Comparison of ENCODE assay signal across 24 mouse cellular contexts in genomic region chr5:121808202-121808601, GRCm38 (mm10).
"Had no signal": no experiment of that assay in that cellular context is flagged by ENCODE, and none has a peak within 500 bp of the region (broad histone marks: within the 10 kb centered on the region; RNA-seq: fewer than 3 reads in every experiment).

No protein-coding gene starts in this region.

- H3K9me3 ChIP-seq: hindbrain, embryonic 10.5 days; hindbrain, embryonic 12.5 days; intestine, embryonic 15.5 days; limb, embryonic 10.5 days; limb, embryonic 12.5 days; liver, embryonic 13.5 days; liver, embryonic 15.5 days had no signal

- ATAC-seq: hindbrain, embryonic 16.5 days; inflammation-experienced regulatory T-cells, adult 6 months; intestine, embryonic 15.5 days; intestine, postnatal 0 days had no signal

- H3K27ac ChIP-seq: heart, adult 2 months; hindbrain, embryonic 10.5 days; hindbrain, embryonic 12.5 days; hindbrain, embryonic 14.5 days; intestine, embryonic 15.5 days; limb, embryonic 10.5 days; liver, embryonic 13.5 days; liver, embryonic 15.5 days had no signal

- DNase-seq: gastrocnemius, postnatal 10 days; gastrocnemius, postnatal 25 days; heart, adult 2 months; heart, postnatal 10 days; heart, postnatal 4 days; kidney, adult 18-20 months; kidney, adult 8-10 months; kidney, postnatal 10 days; kidney, postnatal 25 days; kidney, postnatal 4 days; liver; liver, embryonic 13.5 days had no signal

- H3K27me3 ChIP-seq: hindbrain, embryonic 12.5 days; intestine, embryonic 15.5 days; limb, embryonic 12.5 days; liver, embryonic 13.5 days; liver, embryonic 15.5 days had no signal

- H3K4me3 ChIP-seq: heart, adult 2 months; hindbrain, embryonic 10.5 days; hindbrain, embryonic 12.5 days; intestine, embryonic 15.5 days; limb, embryonic 10.5 days; limb, embryonic 12.5 days; liver, embryonic 13.5 days; liver, embryonic 15.5 days had no signal

- H3K4me2 ChIP-seq: heart, embryonic 11.5 days; hindbrain, embryonic 12.5 days; hindbrain, embryonic 14.5 days; intestine, embryonic 15.5 days; limb, embryonic 12.5 days; liver, embryonic 11.5 days; liver, embryonic 13.5 days; liver, embryonic 15.5 days had no signal

- H3K4me1 ChIP-seq: hindbrain, embryonic 10.5 days; hindbrain, embryonic 12.5 days; intestine, embryonic 15.5 days; limb, embryonic 10.5 days; limb, embryonic 12.5 days had no signal

- H3K9ac ChIP-seq: hindbrain, embryonic 12.5 days; hindbrain, embryonic 14.5 days; intestine, embryonic 15.5 days; limb, embryonic 12.5 days; liver, embryonic 13.5 days; liver, embryonic 15.5 days had no signal
